Mouse (Mus musculus): ENCODE data around the gene Arl5c. TPM values are rescaled to one million over a fixed set of nuclear protein-coding genes. Genes with fewer than 3 reads are reported as not detected.

The Arl5c gene
- total RNA-seq (2015) (42.9 and 56.3 TPM in 2 replicates), total RNA-seq (2017) (51.2 TPM in 2 replicates)

DNA sequence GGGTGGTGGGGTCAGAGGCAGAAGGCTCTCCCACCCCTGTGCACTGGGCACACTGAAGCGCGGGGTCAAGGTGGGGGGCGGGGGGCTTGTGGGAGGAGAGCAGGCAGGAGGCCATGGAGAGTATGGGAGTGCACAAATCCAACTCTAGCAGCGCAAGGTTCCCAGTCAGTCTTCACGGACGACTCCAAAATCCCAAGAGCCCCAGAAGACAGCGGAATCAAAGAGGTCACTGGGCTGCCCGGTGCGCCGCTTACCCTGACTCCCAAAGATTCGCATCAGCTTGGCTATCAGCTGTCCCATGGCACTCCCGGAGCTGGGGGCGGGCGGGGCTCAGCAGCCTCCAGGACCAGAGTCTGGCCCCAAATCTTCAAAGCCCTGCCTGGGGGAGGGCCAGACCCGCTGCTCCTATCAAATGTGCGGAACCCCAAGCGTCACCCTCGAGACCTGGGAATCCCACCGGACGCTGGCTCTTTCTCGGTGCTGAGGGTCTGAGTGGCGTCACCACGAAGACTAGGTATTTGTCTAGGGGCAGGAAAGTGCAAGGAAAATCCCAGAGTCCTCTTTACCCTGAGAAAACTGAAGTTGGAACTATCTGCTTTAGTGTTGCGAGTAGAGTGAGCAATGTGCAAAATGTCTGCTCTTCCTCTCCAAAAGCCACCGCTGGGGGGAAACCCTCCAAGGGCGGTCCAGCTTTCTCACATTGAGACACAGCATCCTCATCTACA is at the start of gene Arl5c:
TSS of gene Arl5c (minus strand) at position 618 of the 725 bp plus-strand sequence.
- peak; percentile 58 for ATAC-seq (ENCODE audit: poor library complexity, severe bottlenecking)

DNA sequence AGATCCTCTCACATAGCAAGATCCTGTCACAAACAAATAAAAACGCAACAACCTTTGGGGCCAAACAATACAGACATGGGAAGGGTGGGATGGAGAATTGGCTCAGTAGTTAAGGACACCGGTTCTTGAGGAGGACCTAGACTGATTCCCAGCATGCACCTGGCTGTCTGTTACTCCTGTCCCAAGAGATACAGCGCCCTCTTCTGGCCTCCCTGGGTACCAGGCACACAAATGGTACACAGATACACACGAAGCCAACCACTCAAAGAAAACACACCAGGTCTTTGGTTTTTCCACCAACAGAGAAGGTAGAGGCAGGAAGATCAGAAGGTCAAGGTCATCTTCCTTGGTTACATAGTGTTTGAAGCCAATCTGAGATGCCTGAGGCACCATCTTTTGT is 49.6 kb upstream of the Arl5c start:
- ATAC-seq (ENCODE audit: poor library complexity, severe bottlenecking): no peak

GRCm38 (mm10) chr11:98044074-98044473 is 48.1 kb upstream of the Arl5c start:
- no peak for ATAC-seq (ENCODE audit: poor library complexity, severe bottlenecking)

- no peak for ATAC-seq (ENCODE audit: poor library complexity, severe bottlenecking)
Observed at GRCm38 (mm10) chr11:98042741-98043140, 46.8 kb upstream of the Arl5c start.

DNA sequence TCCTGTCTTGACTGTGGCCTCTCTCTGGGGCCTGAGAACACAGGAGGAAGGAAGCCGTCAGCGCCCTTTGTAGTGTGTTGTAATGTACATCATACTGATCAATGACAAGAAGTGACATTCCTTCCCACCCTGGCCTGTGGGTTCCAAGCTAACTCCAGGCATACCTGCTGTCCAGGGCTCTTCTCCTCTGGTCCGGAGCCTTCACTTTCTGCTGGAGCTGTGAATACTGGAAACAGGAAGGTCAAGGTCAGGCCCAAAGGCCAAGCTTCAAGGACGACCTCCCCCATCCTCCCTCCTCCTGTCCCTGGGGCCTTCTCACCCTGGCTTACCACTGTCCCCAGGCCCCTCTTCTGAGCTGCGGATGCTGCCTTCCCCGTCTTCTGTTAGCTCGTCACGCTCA is 45.0 kb upstream of the Arl5c start:
- no peak for ATAC-seq (ENCODE audit: poor library complexity, severe bottlenecking)

DNA sequence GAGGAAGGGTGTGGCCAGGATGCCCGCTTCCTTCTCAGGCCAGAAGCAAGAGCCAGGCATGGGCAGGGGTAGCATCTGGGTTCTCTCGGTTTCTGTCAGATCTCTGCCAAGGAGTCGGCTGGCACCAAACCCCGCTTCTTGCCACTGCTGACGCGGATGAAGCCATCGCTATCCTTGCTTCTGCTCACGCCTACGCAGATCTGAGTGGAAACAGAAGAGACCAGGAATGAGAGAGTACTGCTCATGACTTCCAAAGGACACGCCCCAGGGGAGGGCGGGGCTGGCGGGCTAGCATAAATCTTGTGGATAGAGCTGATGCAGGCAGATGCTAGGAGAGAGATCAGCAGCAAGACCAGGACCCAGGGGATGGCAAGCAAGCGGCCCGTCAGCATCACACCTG is 41.9 kb upstream of the Arl5c start:
- ATAC-seq (ENCODE audit: poor library complexity, severe bottlenecking): no peak

DNA sequence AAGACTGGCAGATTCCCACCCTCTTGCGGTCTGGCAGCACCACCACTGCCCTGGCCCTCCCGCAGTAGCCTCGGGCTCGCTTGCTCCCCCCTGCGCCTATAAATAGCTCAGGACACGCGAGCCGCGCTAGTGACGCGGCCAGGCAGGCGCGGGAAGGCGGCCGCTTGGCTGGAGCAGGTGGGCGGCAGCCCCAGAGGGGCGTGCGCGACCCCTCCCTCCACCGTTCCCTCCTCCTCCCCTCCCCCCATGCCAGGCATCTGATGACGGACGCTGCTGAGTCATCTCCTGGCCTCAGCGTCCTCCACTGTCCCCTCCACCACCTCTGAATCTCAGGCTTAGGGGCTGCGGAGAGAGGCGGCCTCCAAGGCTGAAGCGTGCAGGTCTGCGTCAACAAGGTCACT is 40.0 kb upstream of the Arl5c start:
- ATAC-seq (ENCODE audit: poor library complexity, severe bottlenecking): no peak

DNA sequence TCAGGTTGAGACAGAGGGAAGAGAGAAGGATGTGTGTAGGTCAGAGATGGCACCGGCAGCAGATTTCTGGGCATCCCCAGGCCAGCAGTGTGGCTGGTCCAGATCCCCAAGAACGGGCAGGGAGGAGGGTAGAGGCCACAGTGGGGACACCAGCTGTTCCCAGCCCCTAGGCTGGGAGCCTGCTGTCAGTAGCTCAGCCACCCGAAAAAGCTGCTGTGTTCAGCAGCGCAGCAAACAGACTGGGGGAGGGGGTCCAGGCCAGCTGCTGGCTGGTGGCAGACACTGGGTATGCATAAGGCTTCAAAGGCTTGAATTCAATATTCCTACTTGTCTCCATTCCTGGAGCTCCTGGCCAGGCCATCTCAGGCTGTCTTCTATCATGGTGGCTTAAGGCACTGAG is 38.9 kb upstream of the Arl5c start:
- no peak for ATAC-seq (ENCODE audit: poor library complexity, severe bottlenecking)

DNA sequence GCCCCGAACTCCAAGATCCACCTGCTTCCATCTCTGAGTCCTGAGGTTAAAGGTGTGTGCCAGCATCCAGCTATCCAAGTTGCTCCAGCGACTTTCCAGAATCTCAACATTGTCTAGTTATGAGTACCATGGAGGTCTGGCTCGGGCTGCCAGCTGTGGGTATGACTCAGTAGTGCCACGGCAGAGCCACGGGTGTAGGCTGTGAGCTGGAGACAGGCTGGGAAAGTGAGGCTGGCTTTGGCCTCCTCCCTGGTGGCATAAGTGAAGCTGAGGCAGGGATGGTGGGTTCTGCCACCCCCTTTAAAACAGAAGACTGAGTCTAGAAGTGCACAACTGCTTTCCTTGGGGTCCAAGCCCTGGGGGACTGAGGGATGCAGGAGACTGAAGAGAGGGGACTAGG is 38.1 kb upstream of the Arl5c start:
- no peak for ATAC-seq (ENCODE audit: poor library complexity, severe bottlenecking)

- no peak for ATAC-seq (ENCODE audit: poor library complexity, severe bottlenecking)
Observed at GRCm38 (mm10) chr11:98031443-98031770, 35.4 kb upstream of the Arl5c start.

DNA sequence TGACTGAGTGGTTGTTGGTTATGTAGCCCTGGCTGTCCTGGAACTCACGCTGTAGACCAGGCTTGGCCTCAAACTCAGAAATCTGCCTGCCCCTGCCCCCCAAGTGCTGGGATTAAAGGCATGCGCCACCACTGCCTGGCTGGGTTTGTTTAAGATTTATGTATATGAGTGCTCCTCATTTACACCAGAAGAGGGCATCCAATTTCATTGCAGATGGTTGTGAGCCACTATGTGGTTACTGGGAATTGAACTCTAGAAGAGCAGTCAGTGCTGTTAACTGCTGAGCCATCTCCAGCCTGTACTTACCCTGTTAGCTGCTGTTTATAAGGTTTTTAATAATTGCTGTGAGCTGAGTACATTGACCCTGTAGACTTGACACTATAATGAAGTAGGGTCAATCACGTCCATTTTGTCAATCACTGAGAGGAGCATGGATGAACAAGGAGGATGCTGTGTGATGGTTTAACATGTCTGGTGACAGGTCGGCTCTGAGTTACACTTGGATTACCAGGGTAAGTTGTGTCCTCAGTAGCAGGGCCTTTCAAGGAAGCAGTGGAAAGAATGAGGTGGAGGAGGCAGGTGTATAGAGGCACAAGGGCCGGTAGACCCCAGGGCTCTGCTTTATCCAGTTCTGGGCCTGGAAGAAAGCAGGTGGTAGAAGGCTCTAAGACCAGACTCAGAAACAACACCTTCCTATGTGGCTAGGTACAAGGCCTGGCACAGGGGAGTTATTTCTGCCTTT is 34.9 kb upstream of the Arl5c start:
- no peak for ATAC-seq (ENCODE audit: poor library complexity, severe bottlenecking)

GRCm38 (mm10) chr11:98027785-98028184 is 31.8 kb upstream of the Arl5c start:
- no peak for ATAC-seq (ENCODE audit: poor library complexity, severe bottlenecking)

DNA sequence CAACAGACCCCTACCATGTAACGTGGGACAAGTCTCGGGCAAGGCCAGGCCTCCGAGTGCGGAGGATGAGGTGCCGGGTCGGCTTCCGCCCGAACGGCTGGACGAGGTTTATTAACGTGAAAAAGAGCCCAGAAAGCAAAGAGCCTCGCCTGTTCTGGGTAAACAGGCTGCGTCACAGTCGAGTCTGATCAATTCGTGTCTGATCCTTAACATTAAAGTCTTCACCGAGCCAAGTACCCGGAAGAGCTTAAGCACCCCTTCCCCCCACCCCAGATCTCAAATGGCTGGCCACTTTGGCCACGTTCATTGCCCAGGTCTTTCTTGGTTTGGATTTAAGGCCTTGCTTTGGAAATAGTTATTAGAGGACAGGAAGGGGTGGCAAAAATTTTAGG is 31.3 kb upstream of the Arl5c start:
- ATAC-seq (ENCODE audit: poor library complexity, severe bottlenecking): no peak

- ATAC-seq (ENCODE audit: poor library complexity, severe bottlenecking): peak; percentile 86
Observed at GRCm38 (mm10) chr11:98026570-98027296, 30.8 kb upstream of the Arl5c start, which contains the start of gene Rpl19. Rpl19 (plus strand) TSS chr11:98026710.

GRCm38 (mm10) chr11:98026248-98026569 is 30.2 kb upstream of the Arl5c start:
- peak; percentile 7; the same call in 1 of the 2 replicates for ATAC-seq (ENCODE audit: poor library complexity, severe bottlenecking)

GRCm38 (mm10) chr11:98024516-98024915 is 28.5 kb upstream of the Arl5c start:
- ATAC-seq (ENCODE audit: poor library complexity, severe bottlenecking): no peak

GRCm38 (mm10) chr11:98022555-98023371 is 26.8 kb upstream of the Arl5c start, which contains the start of gene Cacnb1:
Cacnb1 (minus strand) TSS chr11:98023034.
- ATAC-seq (ENCODE audit: poor library complexity, severe bottlenecking): 0 out of 2 replicates have a peak, but pooled peaks have one; percentile 6

DNA sequence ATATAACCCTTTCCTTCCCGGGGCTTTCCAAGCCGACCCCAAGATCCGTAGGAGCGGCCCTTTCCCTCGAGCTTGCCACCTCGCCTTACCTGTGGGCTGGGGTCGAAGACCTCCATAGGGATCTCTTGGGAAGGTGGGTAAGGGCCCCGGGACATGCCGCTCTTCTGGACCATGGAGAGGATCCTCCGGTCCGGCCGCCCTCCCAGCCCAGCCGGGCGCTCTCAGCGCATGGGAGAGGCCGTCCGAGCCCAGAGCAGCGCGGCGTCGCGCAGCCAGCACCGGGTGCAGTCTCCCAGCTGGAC is 26.2 kb upstream of the Arl5c start:
- ATAC-seq (ENCODE audit: poor library complexity, severe bottlenecking): no peak

- ATAC-seq (ENCODE audit: poor library complexity, severe bottlenecking): no peak
Observed at GRCm38 (mm10) chr11:98021565-98022252, 25.7 kb upstream of the Arl5c start.

DNA sequence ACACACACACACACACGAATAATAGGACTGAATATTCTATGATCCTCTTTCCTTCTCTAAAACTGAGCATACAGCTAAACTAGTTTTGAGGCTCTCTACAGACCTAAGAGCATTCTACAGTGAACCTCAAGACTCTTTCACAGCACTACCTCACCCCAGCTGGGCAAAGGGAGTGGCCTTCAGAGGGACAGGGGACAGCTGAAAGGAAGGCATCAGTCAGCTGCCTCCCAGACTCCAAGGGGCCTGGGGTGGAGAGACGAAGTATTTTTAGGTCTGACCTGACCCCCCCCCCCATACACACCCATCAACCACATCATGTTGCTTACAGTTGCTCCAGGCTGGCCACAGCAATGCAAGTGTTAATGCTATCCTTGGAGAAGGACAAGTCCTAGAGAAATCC is 25.1 kb upstream of the Arl5c start:
- no peak for ATAC-seq (ENCODE audit: poor library complexity, severe bottlenecking)

GRCm38 (mm10) chr11:98020710-98021109 is 24.7 kb upstream of the Arl5c start:
- ATAC-seq (ENCODE audit: poor library complexity, severe bottlenecking): no peak
